Mouse (Mus musculus): ENCODE measurements at regions not wholly inside any gene's neighbourhood (a gene's known extent, or its start where the extent isn't known, plus 50 kb on each side); places are given as distances from the start of the nearest gene placed in this dataset.
A peak's percentile ranks its signal among the peaks of the same experiment; 100 is the strongest.

DNA sequence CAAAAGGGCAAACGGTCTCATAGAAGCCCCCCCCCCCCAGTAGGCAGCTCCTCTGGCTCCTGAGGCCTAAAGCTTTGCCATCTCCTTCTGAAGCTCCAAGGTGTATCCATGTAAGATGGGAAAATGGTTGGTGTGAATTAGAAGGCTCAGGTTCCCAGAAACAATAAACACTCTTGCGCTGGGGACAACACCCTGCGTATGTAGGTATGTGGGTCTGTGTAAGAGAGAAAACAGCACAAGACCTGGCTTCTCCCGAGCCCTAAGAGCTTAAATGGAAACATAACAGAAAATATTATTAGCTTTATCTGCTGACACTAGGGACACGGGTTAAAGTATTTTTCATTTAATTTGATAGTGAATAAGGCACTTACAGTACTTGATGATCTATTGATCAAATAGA is 79.9 kb upstream of the Tbca start:
- DNase-seq (ENCODE audit: low spot score) = no peak

DNA sequence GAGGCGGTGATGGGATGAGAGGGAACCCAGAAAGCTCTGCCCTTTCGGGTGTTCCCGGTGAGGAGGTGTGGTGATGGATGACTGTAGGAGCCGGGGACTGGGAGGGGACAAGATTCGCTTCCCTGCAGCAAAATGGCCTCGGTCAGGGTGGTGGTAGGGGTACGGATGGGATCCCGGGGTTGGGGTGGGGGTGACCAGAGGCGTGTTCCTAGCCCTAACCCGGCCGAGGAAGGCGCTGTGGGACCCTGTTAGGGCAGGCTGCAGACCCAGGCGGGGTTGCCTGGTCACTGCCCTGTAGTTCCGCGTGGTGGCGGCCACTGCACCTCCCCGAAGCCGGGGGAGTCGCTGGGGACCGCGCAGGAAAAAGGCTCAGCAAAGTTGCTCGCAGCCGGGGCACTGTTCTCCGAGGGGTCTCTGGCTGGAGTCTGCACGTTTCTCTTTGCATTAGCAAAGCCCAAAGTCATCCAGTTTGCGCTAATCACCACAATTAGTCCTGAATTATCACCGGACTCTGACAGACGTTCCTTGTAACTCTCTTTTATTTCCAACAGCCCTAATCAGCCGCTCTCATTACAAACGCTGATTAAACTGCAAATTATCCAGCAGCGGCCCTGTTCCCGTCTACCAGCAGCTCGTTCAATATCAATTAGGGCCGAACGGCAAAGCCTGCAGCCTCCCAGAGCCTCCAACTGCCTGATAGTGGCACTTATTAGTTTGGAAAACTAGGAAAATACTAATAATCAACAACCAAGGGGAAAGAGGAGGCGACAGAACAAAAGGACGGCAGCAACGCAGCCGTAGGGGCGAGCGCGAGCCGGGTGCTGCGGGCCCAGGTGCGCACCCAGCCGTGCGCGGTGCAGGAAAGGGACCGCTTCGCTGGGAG is 78.8 kb upstream of the Tbca start:
- peak; percentile 29 for DNase-seq (ENCODE audit: low spot score)

DNA sequence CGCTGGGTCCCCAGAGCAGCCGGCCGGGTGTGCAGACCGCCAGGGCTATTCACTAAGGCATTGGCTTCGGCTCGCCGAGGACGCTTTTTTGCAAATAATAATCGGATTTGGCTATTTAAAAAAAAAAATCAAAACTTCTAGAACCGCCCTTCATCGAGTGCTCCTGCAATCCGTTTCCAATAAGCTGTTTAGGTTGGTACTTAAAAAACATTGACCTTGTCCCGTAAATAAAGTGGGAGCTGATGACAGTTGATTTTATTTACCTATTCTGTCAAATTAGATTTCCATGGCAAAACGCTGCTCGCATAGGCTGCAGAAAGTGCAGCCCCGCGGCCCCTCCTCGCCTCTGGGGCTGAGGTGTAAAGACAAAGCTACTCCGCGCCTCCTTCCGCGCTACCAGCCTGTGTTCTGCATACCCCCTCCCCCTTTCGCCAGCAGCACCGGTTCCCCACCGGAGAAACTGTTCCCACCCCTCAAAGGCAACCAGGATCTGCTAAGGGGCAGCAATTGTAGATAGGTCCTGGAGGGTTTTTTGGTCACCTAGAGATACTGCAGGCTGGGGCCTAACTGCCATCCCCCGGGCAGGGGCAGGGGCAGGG is 78.0 kb upstream of the Tbca start:
- no peak for DNase-seq (ENCODE audit: low spot score)

DNA sequence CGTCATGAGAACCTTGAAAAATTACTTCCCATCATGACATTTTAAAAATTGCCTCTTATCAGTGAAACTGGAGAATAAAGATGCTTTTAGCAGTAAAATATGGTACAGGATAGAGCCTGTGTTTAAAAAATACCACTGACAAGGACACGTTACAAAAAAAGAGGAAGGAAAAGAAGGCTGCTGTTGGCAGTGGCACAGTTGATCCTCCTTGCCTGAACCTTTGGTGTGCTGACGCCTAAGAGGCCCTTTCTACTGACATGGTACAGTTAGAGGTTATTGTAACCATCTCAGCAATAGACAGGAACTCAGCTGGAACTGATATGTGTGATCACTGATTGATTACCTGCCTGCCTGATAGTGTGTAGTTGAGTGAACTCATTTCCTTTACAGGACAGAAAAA is 75.3 kb upstream of the Tbca start:
- DNase-seq (ENCODE audit: low spot score) = no peak

DNA sequence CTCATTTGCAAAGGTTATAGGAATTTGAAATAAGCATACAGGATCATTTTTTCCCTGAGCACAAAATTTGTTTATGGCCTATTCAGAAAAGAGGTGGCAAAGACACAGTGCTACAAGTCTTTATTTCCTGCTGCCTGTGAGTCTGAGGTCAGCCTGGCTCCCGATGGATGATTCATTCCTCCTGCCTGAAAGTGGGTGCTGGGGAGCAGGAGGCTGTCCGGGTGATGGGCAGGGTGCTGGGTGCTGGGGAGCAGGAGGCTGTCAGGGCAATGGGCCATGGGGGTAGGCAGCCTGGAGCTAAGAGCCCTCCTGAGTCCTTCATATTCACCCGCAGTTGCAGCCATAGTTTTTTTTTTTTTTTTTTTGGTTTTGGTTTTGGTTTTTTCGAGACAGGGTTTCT is 67.1 kb upstream of the Tbca start:
- DNase-seq (ENCODE audit: low spot score) = no peak

Measured in ovary, postnatal 10 days (tissue).